Mouse (Mus musculus) heart, embryonic 14.5 days (tissue): Measurements from ENCODE around the gene Tspan9. TPM values are rescaled to one million over a fixed set of nuclear protein-coding genes. Genes with fewer than 3 reads are reported as not detected.
A peak's percentile ranks its signal among the peaks of the same experiment; 100 is the strongest.

ENCODE experiments used
- ATAC-seq: fragments of 200-750 bp; cut with Nextera tagmentation; 2 replicates; pipeline ENCODE4 v1.8.0; 2017; ENCODE audit warnings: low read depth, moderate TSS enrichment; ENCODE audit not compliant: insufficient number of reproducible peaks, insufficient read depth, low FRiP score
- H3K27ac ChIP-seq, 2 experiments: fragments of 200-500 bp in 1 of 2; fragments of 300-500 bp in 1 of 2; sonication (generic) in 1 of 2; replicated peaks in 1 of 2; 2 replicates each; pipeline ENCODE4 v1.5.1; 2012 to 2014; ENCODE audit warnings: low read depth in 2 of 2, low read length in 2 of 2, control low read depth in 1 of 2, mild to moderate bottlenecking in 1 of 2, mixed read lengths in 1 of 2; ENCODE audit not compliant: control insufficient read depth in 1 of 2, insufficient read depth in 1 of 2
- H3K27me3 ChIP-seq: fragments of 300-500 bp; sonication (generic); 2 replicates; pipeline ENCODE4 v1.6.1; 2014; ENCODE audit warnings: mild to moderate bottlenecking, low read length, control low read depth; ENCODE audit not compliant: control insufficient read depth, insufficient read depth
- H3K36me3 ChIP-seq: fragments of 300-500 bp; sonication (generic); 2 replicates; pipeline ENCODE4 v1.6.1; 2014; ENCODE audit warnings: mild to moderate bottlenecking, control low read depth, low read length, mixed read lengths; ENCODE audit not compliant: control insufficient read depth, insufficient read depth
- H3K4me1 ChIP-seq, 2 experiments: fragments of 200-500 bp in 1 of 2; fragments of 300-500 bp in 1 of 2; sonication (generic) in 1 of 2; 2 replicates each; pipeline ENCODE4 v1.6.1; 2012 to 2014; ENCODE audit warnings: low read length in 2 of 2, control low read depth in 1 of 2, mixed read lengths in 1 of 2; ENCODE audit not compliant: control insufficient read depth in 2 of 2, insufficient read depth in 2 of 2
- H3K4me2 ChIP-seq: fragments of 300-500 bp; sonication (generic); 2 replicates; pipeline ENCODE4 v1.6.1; 2014; ENCODE audit warnings: mild to moderate bottlenecking, low read length
- H3K4me3 ChIP-seq, 2 experiments: fragments of 200-500 bp in 1 of 2; fragments of 300-500 bp in 1 of 2; sonication (generic) in 1 of 2; 2 replicates each; pipeline ENCODE4 v1.5.1; 2012 to 2014; ENCODE audit warnings: low read length in 2 of 2, mild to moderate bottlenecking in 2 of 2, control low read depth in 1 of 2, low read depth in 1 of 2, moderate library complexity in 1 of 2; ENCODE audit not compliant: control insufficient read depth in 1 of 2, insufficient read depth in 1 of 2
- H3K9ac ChIP-seq: fragments of 300-500 bp; sonication (generic); 2 replicates; pipeline ENCODE4 v1.6.1; 2014; ENCODE audit warnings: mild to moderate bottlenecking, low read length
- H3K9me3 ChIP-seq: fragments of 300-500 bp; sonication (generic); 2 replicates; pipeline ENCODE4 v1.6.1; 2016; ENCODE audit warnings: low read length, control low read depth; ENCODE audit not compliant: control insufficient read depth
- WGBS: fragments of 180-500 bp; shearing (Covaris S2); extraction: QIAGEN DNeasy Blood & Tissue Kit; methylation state at CpG from one replicate; pipeline ENCODE4 v1.1.7; 2014; 5-methylcytosine and 5-hydroxymethylcytosine counted together
- polyA plus RNA-seq: library from polyadenylated mRNA; unstranded; fragments of >200 nt; fragmentation: Nextera tagmentation; extraction: Ambion mirVana; gene quantifications from 2 replicates; pipeline ENCODE4 v1.2.1, GENCODE M21; 2014

Gene Tspan9
- polyA plus RNA-seq, 1 experiment from 2014 or later = 143 TPM

- Histone ChIP-seq H3K4me3 (no peak overlapping the region), H3K27me3 (no peaks in the 10 kb centered on the region), H3K4me2 (peak overlapping the region; percentile 67), H3K9ac (peak overlapping the region; percentile 79), H3K36me3 (peaks cover 10% of the 10 kb centered on the region; the same call in 1 of the 2 replicates), H3K27ac (peak overlapping the region; percentile 83 to 98), H3K9me3 (no peaks in the 10 kb centered on the region), H3K4me1 (peaks cover 60 to 76% of the 10 kb centered on the region in 2 experiments)
- 41% methylated on average over 11 of the region's 11 CpGs for WGBS
- ATAC-seq = peak; percentile 54
Observed at GRCm38 (mm10) chr6:127991509-127992176, 151.8 kb downstream of the Tspan9 start.

DNA sequence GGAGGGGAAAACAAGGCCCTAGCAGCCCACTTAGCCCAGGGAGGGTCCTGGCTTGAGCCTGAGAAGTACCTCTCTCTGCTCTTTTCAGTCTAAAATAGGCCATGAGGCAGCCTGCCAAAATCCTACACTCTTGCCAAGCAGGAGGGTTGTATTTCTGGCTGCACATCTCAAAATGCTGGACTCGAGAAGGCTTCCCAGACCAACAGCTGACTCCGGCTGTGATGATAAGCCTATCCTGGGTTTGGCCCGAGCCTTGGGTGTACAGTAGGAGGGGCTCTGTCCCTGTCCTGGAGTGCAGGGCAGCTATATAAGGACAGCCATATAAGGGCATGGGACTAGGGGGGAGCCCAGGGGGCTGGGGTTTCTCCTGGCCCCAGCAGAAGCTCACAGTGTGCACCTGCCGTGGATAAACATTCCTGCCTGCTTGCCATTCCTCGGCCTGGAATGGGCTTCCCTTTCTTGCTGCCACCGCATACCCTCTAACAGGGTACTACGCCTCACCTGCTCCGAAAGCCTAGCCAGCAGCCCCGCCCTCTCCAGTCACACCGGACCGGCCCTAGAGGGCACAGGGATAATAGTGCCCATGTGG lies 153.7 kb downstream of the Tspan9 start:
- Histone ChIP-seq H3K4me3 (peak overlapping the region; percentile 38 to 44), H3K9me3 (no peaks in the 10 kb centered on the region), H3K4me1 (peaks cover 76 to 91% of the 10 kb centered on the region in 2 experiments), H3K9ac (peak overlapping the region; percentile 79), H3K4me2 (peak overlapping the region; percentile 67), H3K27ac (peak overlapping the region; percentile 96 to 98), H3K36me3 (peaks cover 13% of the 10 kb centered on the region; the same call in 1 of the 2 replicates), H3K27me3 (no peaks in the 10 kb centered on the region)
- ATAC-seq = peak; percentile 88
- WGBS = 27% methylated on average over 11 of the region's 11 CpGs

DNA sequence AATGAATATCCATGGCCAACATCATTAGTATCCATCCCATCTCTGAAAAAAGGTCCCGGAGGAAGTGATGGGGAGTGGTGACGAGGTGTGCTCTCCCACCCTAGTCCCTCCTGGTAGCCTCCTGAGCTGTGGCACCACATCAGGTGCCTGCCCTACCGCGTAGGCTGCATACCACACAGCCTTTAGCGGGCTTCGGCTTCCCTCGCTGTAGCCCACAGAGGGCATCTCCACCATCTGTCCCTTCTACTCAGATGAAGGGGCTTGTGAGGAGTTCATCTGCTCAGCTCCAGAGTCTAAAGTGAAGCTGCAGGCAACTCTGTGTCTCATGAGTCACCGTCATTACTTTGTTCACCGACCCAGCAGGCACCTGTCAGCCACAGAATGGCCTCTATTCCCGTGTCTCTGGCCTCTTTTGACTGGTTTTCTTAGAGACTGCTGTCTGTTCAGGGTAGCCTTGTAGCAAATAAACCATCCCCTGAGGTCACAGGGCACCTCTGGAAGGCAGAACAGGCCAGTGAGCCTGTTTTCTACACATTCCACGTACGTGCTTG lies 154.4 kb downstream of the Tspan9 start:
- H3K4me2 ChIP-seq = peak overlapping the region; percentile 38
- peaks cover 18% of the 10 kb centered on the region; the same call in 1 of the 2 replicates for H3K36me3 ChIP-seq
- peaks cover 73 to 89% of the 10 kb centered on the region in 2 experiments for H3K4me1 ChIP-seq
- H3K27me3 ChIP-seq = no peaks in the 10 kb centered on the region
- peak overlapping the region; percentile 56 for H3K9ac ChIP-seq
- no peak overlapping the region for H3K4me3 ChIP-seq
- peak overlapping the region; percentile 94 to 98 for H3K27ac ChIP-seq
- no peaks in the 10 kb centered on the region for H3K9me3 ChIP-seq
- no peak for ATAC-seq
- 65% methylated on average over 12 of the region's 12 CpGs for WGBS

- no peak overlapping the region for H3K4me2 ChIP-seq
- no peaks in the 10 kb centered on the region for H3K27me3 ChIP-seq
- no peak overlapping the region for H3K4me3 ChIP-seq
- no peaks in the 10 kb centered on the region for H3K9me3 ChIP-seq
- H3K9ac ChIP-seq = 0 out of 2 replicates have a peak overlapping the region, but pooled peaks have one; percentile 42
- peaks cover 64 to 81% of the 10 kb centered on the region in 2 experiments for H3K4me1 ChIP-seq
- H3K27ac ChIP-seq = peak overlapping the region; percentile 80 to 86
- 56% methylated on average over 14 of the region's 14 CpGs for WGBS
- H3K36me3 ChIP-seq = peaks cover 10% of the 10 kb centered on the region; the same call in 1 of the 2 replicates
- ATAC-seq = no peak
Observed at GRCm38 (mm10) chr6:127987374-127987773, 156.0 kb downstream of the Tspan9 start.

DNA sequence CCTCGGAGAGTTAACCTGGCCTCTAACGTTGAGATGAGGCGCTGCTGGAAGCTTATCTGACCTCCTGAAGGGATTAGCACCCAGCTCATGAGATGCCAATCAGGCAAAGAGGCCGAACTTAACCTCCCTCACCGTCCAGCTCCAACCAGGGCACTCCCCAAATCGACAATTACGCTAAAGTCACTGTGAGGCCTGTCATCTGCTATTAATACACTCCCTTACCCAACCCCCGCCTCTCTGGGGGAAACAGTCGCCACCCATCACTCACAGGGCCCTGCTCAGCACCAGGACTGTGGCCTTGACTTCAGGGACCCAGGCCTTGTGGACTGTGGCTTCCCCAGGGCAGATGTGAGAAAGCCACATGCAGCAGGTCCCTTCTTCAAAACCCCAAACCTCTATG lies 157.0 kb downstream of the Tspan9 start:
- peak; percentile 37 for ATAC-seq
- WGBS = 17% methylated on average over 9 of the region's 9 CpGs
- H3K9ac ChIP-seq = peak overlapping the region; percentile 58
- H3K4me3 ChIP-seq = no peak overlapping the region
- peaks cover 62 to 78% of the 10 kb centered on the region in 2 experiments for H3K4me1 ChIP-seq
- peak overlapping the region; percentile 80 to 86 for H3K27ac ChIP-seq
- no peak overlapping the region for H3K4me2 ChIP-seq
- no peaks in the 10 kb centered on the region for H3K27me3 ChIP-seq
- no peaks in the 10 kb centered on the region for H3K9me3 ChIP-seq
- peaks cover 7% of the 10 kb centered on the region; the same call in 1 of the 2 replicates for H3K36me3 ChIP-seq

- no peak for ATAC-seq
Observed at GRCm38 (mm10) chr6:127981176-127981575, 162.2 kb downstream of the Tspan9 start.

GRCm38 (mm10) chr6:127980381-127981045 lies 162.9 kb downstream of the Tspan9 start:
- Histone ChIP-seq H3K4me3 (no peak overlapping the region), H3K4me1 (peaks cover 38 to 60% of the 10 kb centered on the region in 2 experiments), H3K9ac (peak overlapping the region; percentile 62), H3K27me3 (no peaks in the 10 kb centered on the region), H3K27ac (peak overlapping the region in 1 of 2 experiments; percentile 79; a peak in 2 of 4 replicates), H3K4me2 (peak overlapping the region; percentile 6; the same call in 1 of the 2 replicates), H3K9me3 (no peaks in the 10 kb centered on the region), H3K36me3 (peaks cover 11% of the 10 kb centered on the region; the same call in 1 of the 2 replicates)
- 72% methylated on average over 11 of the region's 11 CpGs for WGBS
- no peak for ATAC-seq

More at GRCm38 (mm10) chr6:127981176-127981575, 162.2 kb downstream of the Tspan9 start:
- Histone ChIP-seq H3K4me1 (peaks cover 40 to 60% of the 10 kb centered on the region in 2 experiments), H3K9me3 (no peaks in the 10 kb centered on the region), H3K27me3 (no peaks in the 10 kb centered on the region), H3K36me3 (peaks cover 11% of the 10 kb centered on the region; the same call in 1 of the 2 replicates), H3K4me2 (peak overlapping the region; percentile 6; the same call in 1 of the 2 replicates), H3K27ac (peak overlapping the region; percentile 47 to 79), H3K4me3 (no peak overlapping the region), H3K9ac (peak overlapping the region; percentile 62)
- WGBS = 21% methylated on average over 8 of the region's 8 CpGs
